Mouse (Mus musculus) G1E (cell line): Measurements from ENCODE around the gene Abhd12b. TPM values are rescaled to one million over a fixed set of nuclear protein-coding genes. Genes with fewer than 3 reads are reported as not detected.

Source experiments
- ATAC-seq: 2 replicates; pipeline ENCODE4 v1.8.0; 2016; ENCODE audit warnings: mild to moderate bottlenecking; ENCODE audit not compliant: insufficient number of reproducible peaks, poor library complexity, low FRiP score, severe bottlenecking; ENCODE audit errors: extremely low read depth
- DNase-seq: peaks from one replicate; pipeline ENCODE4 v3.0.0; 2012; ENCODE audit warnings: low spot score
- H3K27me3 ChIP-seq: 2 replicates; pipeline ENCODE4 v1.6.1; 2012; ENCODE audit warnings: mild to moderate bottlenecking, low read length, inconsistent platforms; ENCODE audit not compliant: insufficient read depth
- H3K36me3 ChIP-seq: replicated peaks from 2 replicates; pipeline ENCODE3; 2012; ENCODE audit warnings: mild to moderate bottlenecking, inconsistent platforms
- H3K4me1 ChIP-seq: 2 replicates; pipeline ENCODE4 v1.6.1; 2012; ENCODE audit warnings: low read depth, low read length, inconsistent platforms, mixed read lengths; ENCODE audit not compliant: insufficient read depth
- H3K4me3 ChIP-seq: 2 replicates; pipeline ENCODE4 v1.5.1; 2012; ENCODE audit warnings: low read depth, mild to moderate bottlenecking, inconsistent platforms, low read length, moderate library complexity, mixed read lengths
- H3K9me3 ChIP-seq: replicated peaks from 2 replicates; pipeline ENCODE4 v1.6.1; 2012; ENCODE audit warnings: inconsistent platforms
- CTCF ChIP-seq: IDR thresholded peaks from 2 replicates; pipeline ENCODE4 v1.5.1; 2012; ENCODE audit warnings: low read depth, low read length, inconsistent platforms, mixed read lengths
- GATA1 ChIP-seq: IDR thresholded peaks from 2 replicates; pipeline ENCODE4 v1.6.1; 2012; ENCODE audit warnings: borderline replicate concordance, low read length, inconsistent platforms, mixed read lengths
- GATA2 ChIP-seq: IDR thresholded peaks from 2 replicates; pipeline ENCODE4 v1.6.1; 2012; ENCODE audit warnings: low read depth, low read length, inconsistent platforms, borderline replicate concordance
- POLR2AphosphoS5 ChIP-seq: IDR thresholded peaks from 2 replicates; pipeline ENCODE4 v1.6.1; 2012; ENCODE audit warnings: low read depth, low read length, inconsistent platforms; ENCODE audit not compliant: insufficient replicate concordance
- TAL1 ChIP-seq: conservative IDR thresholded peaks from 2 replicates; pipeline ENCODE4 v1.6.1; 2012; ENCODE audit warnings: low read depth, low read length, inconsistent platforms, mixed read lengths
- polyA plus RNA-seq: library from polyadenylated mRNA; stranded (reverse); fragments of >175 nt; gene quantifications from 2 replicates; pipeline ENCODE4 v1.2.3, GENCODE M21; 2012
- total RNA-seq, 2 experiments: library from RNA; stranded (forward) in 1 of 2; stranded (reverse) in 1 of 2; fragments of 200-1000 nt in 1 of 2; fragments of >200 nt in 1 of 2; fragmentation: Nextera tagmentation in 1 of 2; gene quantifications; 2 replicates each; pipeline ENCODE4 v1.2.3; 2014 to 2017

Abhd12b gene
- total and polyA plus RNA-seq, 3 experiments: 0.11 TPM; not detected in 2

- peaks cover 70% of the 10 kb centered on the region for H3K4me1 ChIP-seq
- no peak for TF ChIP-seq GATA1
- TF ChIP-seq CTCF: no peak
- peak; percentile 22; the same call in 1 of the 2 replicates for TF ChIP-seq TAL1
- peak overlapping the region; percentile 80 for H3K4me3 ChIP-seq
- ATAC-seq (peak; percentile 35), DNase-seq (peak; percentile 32)
- H3K36me3 ChIP-seq: peaks cover 17% of the 10 kb centered on the region
- peaks cover 22% of the 10 kb centered on the region for H3K27me3 ChIP-seq
- no peaks in the 10 kb centered on the region for H3K9me3 ChIP-seq
These were observed 44.0 kb upstream of the Abhd12b start for GRCm38 (mm10) chr12:70109921-70110320.

- TF ChIP-seq GATA2: no peak
- TF ChIP-seq TAL1: 0 out of 2 replicates have a peak, but pooled peaks have one; percentile 8
- Histone ChIP-seq H3K4me1 (peaks cover 67% of the 10 kb centered on the region), H3K36me3 (peaks cover 17% of the 10 kb centered on the region), H3K4me3 (peak overlapping the region; percentile 80), H3K9me3 (no peaks in the 10 kb centered on the region), H3K27me3 (peaks cover 27% of the 10 kb centered on the region)
- ATAC-seq (0 out of 2 replicates have a peak, but pooled peaks have one; percentile 2), DNase-seq (peak; percentile 24)
These were observed 43.4 kb upstream of the Abhd12b start for GRCm38 (mm10) chr12:70110375-70111116.

DNA sequence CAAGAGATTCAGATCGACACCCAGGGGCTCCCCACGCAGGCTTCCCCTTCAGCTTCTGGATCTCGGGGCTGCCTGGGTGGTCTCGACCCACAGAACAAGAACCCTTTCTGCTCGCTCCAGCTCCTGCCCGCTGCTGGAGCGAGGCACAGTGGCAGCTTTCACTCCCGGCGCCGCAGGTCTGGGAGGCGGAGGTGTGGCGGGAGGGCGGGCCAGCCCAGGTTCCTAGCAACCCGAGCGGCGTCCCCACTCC is 42.9 kb upstream of the Abhd12b start:
- ATAC-seq (0 out of 2 replicates have a peak, but pooled peaks have one; percentile 11), DNase-seq (peak; percentile 46)
- Histone ChIP-seq H3K4me3 (peak overlapping the region; percentile 80), H3K27me3 (peaks cover 32% of the 10 kb centered on the region), H3K4me1 (peaks cover 66% of the 10 kb centered on the region), H3K36me3 (peaks cover 14% of the 10 kb centered on the region), H3K9me3 (no peaks in the 10 kb centered on the region)
- TF ChIP-seq POLR2AphosphoS5 (no peak), GATA2 (no peak), TAL1 (no peak), CTCF (no peak), GATA1 (no peak)

DNA sequence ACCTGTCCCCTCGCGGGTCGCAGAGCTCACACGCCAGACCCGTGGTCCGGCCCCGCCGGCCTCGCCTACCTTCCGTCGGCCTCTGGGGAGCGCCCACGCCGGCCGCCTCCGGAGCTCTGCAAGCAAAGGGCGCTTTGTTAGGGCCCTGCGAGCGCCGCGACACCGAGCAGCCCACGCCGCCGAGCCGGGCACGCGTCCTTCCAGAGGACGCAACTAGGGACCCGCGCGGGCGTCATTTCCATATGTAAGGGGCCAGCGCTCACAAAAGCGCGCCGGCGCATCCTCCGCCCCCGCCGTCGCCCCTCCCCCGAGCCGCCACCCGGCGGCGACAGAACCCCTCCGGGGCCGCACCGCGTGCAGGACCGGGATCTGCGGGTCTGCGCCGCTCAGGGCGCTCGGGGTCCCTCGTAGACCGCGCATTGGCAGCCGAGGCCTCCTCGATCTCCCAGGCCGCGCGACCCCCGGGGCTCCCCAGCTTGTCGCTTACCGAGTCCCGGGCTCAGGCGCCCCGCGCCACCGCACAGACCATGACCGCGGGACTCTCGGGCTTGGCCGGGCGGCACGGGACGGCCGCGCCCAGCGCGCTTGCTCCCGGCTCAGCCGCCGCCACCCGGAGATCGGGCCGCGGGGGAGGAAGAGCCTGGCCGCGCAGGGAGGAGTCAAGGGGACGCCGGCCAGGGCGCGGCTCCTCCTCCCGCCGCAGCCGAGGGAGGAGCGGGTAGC is 42.4 kb upstream of the Abhd12b start:
- Histone ChIP-seq H3K4me1 (peaks cover 62% of the 10 kb centered on the region), H3K36me3 (peaks cover 11% of the 10 kb centered on the region), H3K27me3 (peaks cover 33% of the 10 kb centered on the region), H3K9me3 (no peaks in the 10 kb centered on the region), H3K4me3 (peak overlapping the region; percentile 80)
- no peak for TF ChIP-seq POLR2AphosphoS5
- TF ChIP-seq GATA2: no peak
- TF ChIP-seq CTCF: no peak
- peak; percentile 62 for ATAC-seq
- peak; percentile 86 for DNase-seq

DNA sequence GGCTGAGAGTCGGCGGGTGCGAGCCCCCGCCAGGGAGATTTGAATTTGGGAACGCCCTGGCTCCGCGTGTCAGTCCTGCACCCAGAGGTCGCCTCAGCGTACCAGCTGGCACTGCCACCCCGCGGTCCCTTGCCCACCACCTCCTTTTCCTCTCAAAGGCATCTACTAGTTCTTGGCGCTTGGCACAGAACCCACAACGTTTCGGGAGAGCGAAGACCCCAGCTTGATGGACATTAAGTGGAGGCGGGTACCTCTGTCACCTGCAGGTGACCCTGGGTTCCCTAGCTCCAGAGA is 41.9 kb upstream of the Abhd12b start:
- ATAC-seq: no peak

DNA sequence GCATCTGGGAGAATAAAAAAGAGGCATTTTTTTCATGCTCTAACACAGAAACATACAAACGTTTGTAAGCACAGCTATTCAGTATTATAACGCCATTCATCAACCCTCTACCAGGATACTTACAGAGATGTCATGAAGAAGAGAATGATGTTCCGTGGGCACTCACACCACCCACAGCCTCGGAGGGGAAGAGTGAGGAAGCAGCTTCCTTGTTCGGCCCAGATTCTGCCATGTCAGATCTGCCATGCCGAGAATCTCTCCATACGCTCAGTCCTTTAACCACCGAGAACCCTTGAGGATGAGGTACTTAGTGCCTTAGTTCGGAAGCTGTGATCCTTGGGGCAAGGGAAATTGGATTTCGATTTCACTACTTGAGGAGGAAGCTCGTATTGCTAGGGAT is 40.6 kb upstream of the Abhd12b start, which contains the start of gene Nin:
TSS of gene Nin (minus strand) at position 367 of the 400 bp plus-strand sequence.
- DNase-seq (no peak), ATAC-seq (no peak)
- Histone ChIP-seq H3K9me3 (no peaks in the 10 kb centered on the region), H3K4me1 (peaks cover 44% of the 10 kb centered on the region), H3K36me3 (no peaks in the 10 kb centered on the region), H3K27me3 (peaks cover 51% of the 10 kb centered on the region), H3K4me3 (no peak within 1 kb of the TSS)
- TF ChIP-seq GATA1 (no peak), CTCF (no peak)

More for the DNA sequence above, 41.9 kb upstream of the Abhd12b start:
- peaks cover 10% of the 10 kb centered on the region for H3K36me3 ChIP-seq
- DNase-seq: no peak
- H3K27me3 ChIP-seq: peaks cover 38% of the 10 kb centered on the region
- peaks cover 56% of the 10 kb centered on the region for H3K4me1 ChIP-seq
- H3K9me3 ChIP-seq: no peaks in the 10 kb centered on the region
- H3K4me3 ChIP-seq: peak overlapping the region; percentile 80
- no peak for TF ChIP-seq POLR2AphosphoS5
- no peak for TF ChIP-seq TAL1
- no peak for TF ChIP-seq CTCF
- no peak for TF ChIP-seq GATA1
- TF ChIP-seq GATA2: no peak

GRCm38 (mm10) chr12:70117146-70117545 is 36.8 kb upstream of the Abhd12b start:
- no peaks in the 10 kb centered on the region for H3K9me3 ChIP-seq
- DNase-seq (no peak), ATAC-seq (no peak)
- no peak overlapping the region for H3K4me3 ChIP-seq
- peaks cover 28% of the 10 kb centered on the region for H3K4me1 ChIP-seq
- TF ChIP-seq GATA2 (no peak), GATA1 (no peak), CTCF (no peak), TAL1 (no peak), POLR2AphosphoS5 (no peak)
- peaks cover 63% of the 10 kb centered on the region for H3K27me3 ChIP-seq
- no peaks in the 10 kb centered on the region for H3K36me3 ChIP-seq
